Mouse (Mus musculus) midbrain, embryonic 15.5 days (tissue): ENCODE data around the gene Smtn. TPM values are rescaled to one million over a fixed set of nuclear protein-coding genes. Genes with fewer than 3 reads are reported as not detected.

Experiments used
- ATAC-seq: fragments of 200-750 bp; cut with Nextera tagmentation; replicated peaks from 2 replicates; pipeline ENCODE4 v1.8.0; 2017; ENCODE audit warnings: moderate TSS enrichment
- H3K27ac ChIP-seq: fragments of 300-500 bp; sonication (generic); 2 replicates; pipeline ENCODE4 v1.5.1; 2015; ENCODE audit warnings: mild to moderate bottlenecking, inconsistent platforms
- H3K27me3 ChIP-seq: fragments of 300-500 bp; sonication (generic); replicated peaks from 2 replicates; pipeline ENCODE4 v1.6.1; 2015; ENCODE audit warnings: inconsistent platforms
- H3K36me3 ChIP-seq: fragments of 300-500 bp; sonication (generic); replicated peaks from 2 replicates; pipeline ENCODE4 v1.6.1; 2015; ENCODE audit warnings: inconsistent platforms
- H3K4me1 ChIP-seq: fragments of 300-500 bp; sonication (generic); 2 replicates; pipeline ENCODE4 v1.6.1; 2015; ENCODE audit warnings: inconsistent platforms
- H3K4me2 ChIP-seq: fragments of 300-500 bp; sonication (generic); 2 replicates; pipeline ENCODE4 v1.6.1; 2015; ENCODE audit warnings: inconsistent platforms, mild to moderate bottlenecking, moderate library complexity
- H3K4me3 ChIP-seq: fragments of 300-500 bp; sonication (generic); 2 replicates; pipeline ENCODE4 v1.5.1; 2015; ENCODE audit warnings: mild to moderate bottlenecking, inconsistent platforms
- H3K9ac ChIP-seq: fragments of 300-500 bp; sonication (generic); 2 replicates; pipeline ENCODE4 v1.6.1; 2015; ENCODE audit warnings: mild to moderate bottlenecking, inconsistent platforms
- H3K9me3 ChIP-seq: fragments of 300-500 bp; sonication (generic); 2 replicates; pipeline ENCODE4 v1.6.1; 2016; ENCODE audit warnings: inconsistent platforms
- WGBS: fragments of 180-500 bp; shearing (Covaris S2); methylation state at CpG from one replicate; pipeline ENCODE4 v1.1.7; 2015; ENCODE audit warnings: mixed read lengths; 5-methylcytosine and 5-hydroxymethylcytosine counted together
- polyA plus RNA-seq: library from polyadenylated mRNA; unstranded; fragments of >200 nt; fragmentation: Nextera tagmentation; extraction: Ambion mirVana; gene quantifications from 2 replicates; pipeline ENCODE4 v1.2.1, GENCODE M21; 2015

Gene Smtn
- polyA plus RNA-seq, 1 experiment from 2014 or later: 17.9 TPM

GRCm38 (mm10) chr11:3544409-3544808 lies 4.0 kb upstream of the Smtn start:
- H3K9ac ChIP-seq: no peak overlapping the region

DNA sequence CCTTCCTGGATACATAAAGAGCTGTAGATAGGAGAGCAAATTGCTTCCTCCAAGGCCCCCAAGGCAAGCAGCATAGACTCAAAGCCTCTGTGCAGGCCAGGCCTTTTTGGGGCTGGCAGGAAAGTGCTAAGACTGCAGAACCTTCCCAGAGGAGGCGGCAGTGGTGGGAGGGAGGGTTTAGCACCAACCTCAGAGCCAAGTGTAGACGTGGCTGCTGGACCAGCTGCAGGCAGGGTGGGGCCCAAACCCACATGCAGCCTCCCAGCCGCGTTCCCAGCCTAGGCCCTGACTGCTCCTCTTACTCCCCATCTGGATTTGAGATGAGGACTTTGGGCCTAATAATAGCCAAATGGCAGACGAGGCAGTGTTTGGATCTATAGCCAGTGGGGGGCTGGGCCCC lies 2.6 kb upstream of the Smtn start:
- H3K4me2 ChIP-seq: no peak overlapping the region
- H3K9ac ChIP-seq: no peak overlapping the region; the same call in 1 of the 2 replicates
- no peaks in the 10 kb centered on the region for H3K9me3 ChIP-seq
- H3K4me3 ChIP-seq: no peak overlapping the region
- no peaks in the 10 kb centered on the region for H3K27me3 ChIP-seq
- no peaks in the 10 kb centered on the region for H3K36me3 ChIP-seq
- no peak for ATAC-seq
- 0 out of 2 replicates have a peak, but pooled peaks cover 5% of the 10 kb centered on the region for H3K4me1 ChIP-seq
- no peak overlapping the region for H3K27ac ChIP-seq
- WGBS: 59% methylated on average over 5 of the region's 5 CpGs

More at GRCm38 (mm10) chr11:3544409-3544808, 4.0 kb upstream of the Smtn start:
- ATAC-seq: no peak
- no peak overlapping the region for H3K4me2 ChIP-seq
- H3K4me1 ChIP-seq: no peaks in the 10 kb centered on the region
- no peak overlapping the region for H3K27ac ChIP-seq
- no peak overlapping the region for H3K4me3 ChIP-seq
- H3K27me3 ChIP-seq: no peaks in the 10 kb centered on the region
- no peaks in the 10 kb centered on the region for H3K36me3 ChIP-seq
- H3K9me3 ChIP-seq: no peaks in the 10 kb centered on the region
- 93% methylated on average over 5 of the region's 5 CpGs for WGBS

- ATAC-seq: no peak
- H3K4me3 ChIP-seq: no peak overlapping the region
These were observed 1.5 kb upstream of the Smtn start for GRCm38 (mm10) chr11:3541932-3542331.

DNA sequence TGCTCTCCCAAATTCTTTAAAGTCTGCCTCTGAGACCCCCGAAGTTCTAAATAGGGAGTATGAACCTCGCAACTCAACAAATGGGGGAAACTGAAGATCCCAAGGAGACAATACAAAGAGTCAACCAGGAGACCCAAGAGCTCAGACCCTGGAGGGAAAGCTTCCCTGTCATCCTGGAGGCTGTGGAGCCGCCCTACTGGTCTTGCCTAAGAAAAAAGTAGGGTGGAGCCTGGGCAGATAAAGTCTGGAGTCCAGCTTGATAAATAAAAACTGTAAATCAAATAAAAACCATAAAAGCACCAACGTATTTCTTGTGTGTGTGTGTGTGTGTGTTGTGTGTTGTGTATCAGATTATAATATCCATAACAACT lies 601 bp downstream of the Smtn start:
- ATAC-seq: no peak
- Histone ChIP-seq H3K27ac (no peak overlapping the region), H3K27me3 (no peaks in the 10 kb centered on the region), H3K9ac (no peak overlapping the region), H3K4me1 (peaks cover 19% of the 10 kb centered on the region; the same call in 1 of the 2 replicates), H3K9me3 (no peaks in the 10 kb centered on the region), H3K4me2 (peak overlapping the region; percentile 69), H3K36me3 (no peaks in the 10 kb centered on the region), H3K4me3 (peak overlapping the region; percentile 50)
- WGBS: 82% methylated on average over 4 of the region's 4 CpGs

More at GRCm38 (mm10) chr11:3541932-3542331, 1.5 kb upstream of the Smtn start:
- no peaks in the 10 kb centered on the region for H3K27me3 ChIP-seq
- H3K9me3 ChIP-seq: no peaks in the 10 kb centered on the region
- H3K27ac ChIP-seq: no peak overlapping the region
- WGBS: 75% methylated on average over 3 of the region's 3 CpGs
- no peak overlapping the region for H3K9ac ChIP-seq
- H3K4me2 ChIP-seq: no peak overlapping the region
- 0 out of 2 replicates have a peak, but pooled peaks cover 5% of the 10 kb centered on the region for H3K4me1 ChIP-seq
- H3K36me3 ChIP-seq: no peaks in the 10 kb centered on the region

- WGBS: 5% methylated on average over 33 of the region's 33 CpGs
- Histone ChIP-seq H3K9ac (peak overlapping the region; percentile 44), H3K9me3 (no peaks in the 10 kb centered on the region), H3K4me2 (peak overlapping the region; percentile 69), H3K27me3 (no peaks in the 10 kb centered on the region), H3K4me1 (peaks cover 20% of the 10 kb centered on the region; the same call in 1 of the 2 replicates), H3K27ac (no peak overlapping the region), H3K36me3 (no peaks in the 10 kb centered on the region), H3K4me3 (peak overlapping the region; percentile 50)
- peak; percentile 94 for ATAC-seq
These were observed 1.1 kb downstream of the Smtn start for GRCm38 (mm10) chr11:3539111-3539825.

DNA sequence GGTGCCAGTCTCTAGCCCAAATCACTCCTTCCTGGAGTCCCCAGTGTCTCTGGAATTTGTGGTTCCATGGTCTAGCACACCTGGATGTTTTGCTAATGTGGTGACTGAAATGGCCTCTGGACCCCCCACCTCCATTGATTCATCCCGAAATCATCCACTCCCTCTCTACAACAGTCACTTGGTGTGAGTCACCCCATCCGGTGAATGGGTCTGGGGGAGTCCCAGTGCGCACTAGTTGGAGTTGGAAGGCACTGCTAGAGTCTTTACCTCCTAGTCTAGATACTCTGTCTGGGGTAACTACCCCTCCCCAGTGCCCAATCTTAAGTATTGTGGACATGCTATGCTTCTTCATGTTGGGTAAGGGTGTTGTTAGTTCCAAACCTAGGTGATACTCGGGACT lies 2.1 kb downstream of the Smtn start:
- Histone ChIP-seq H3K27me3 (no peaks in the 10 kb centered on the region), H3K36me3 (no peaks in the 10 kb centered on the region), H3K4me3 (peak overlapping the region; percentile 50), H3K27ac (no peak overlapping the region), H3K4me2 (peak overlapping the region; percentile 69), H3K4me1 (peaks cover 20% of the 10 kb centered on the region; the same call in 1 of the 2 replicates), H3K9ac (peak overlapping the region; percentile 44; the same call in 1 of the 2 replicates), H3K9me3 (no peaks in the 10 kb centered on the region)
- WGBS: 66% methylated on average over 4 of the region's 4 CpGs
- no peak for ATAC-seq

- H3K36me3 ChIP-seq: no peaks in the 10 kb centered on the region
- H3K4me2 ChIP-seq: peak overlapping the region; percentile 69
- WGBS: 88% methylated on average over 3 of the region's 3 CpGs
- no peak overlapping the region for H3K4me3 ChIP-seq
- ATAC-seq: no peak
- H3K27ac ChIP-seq: no peak overlapping the region
- peaks cover 20% of the 10 kb centered on the region; the same call in 1 of the 2 replicates for H3K4me1 ChIP-seq
- H3K27me3 ChIP-seq: no peaks in the 10 kb centered on the region
- H3K9ac ChIP-seq: no peak overlapping the region
- H3K9me3 ChIP-seq: no peaks in the 10 kb centered on the region
These were observed 2.7 kb downstream of the Smtn start for GRCm38 (mm10) chr11:3537711-3538110.

DNA sequence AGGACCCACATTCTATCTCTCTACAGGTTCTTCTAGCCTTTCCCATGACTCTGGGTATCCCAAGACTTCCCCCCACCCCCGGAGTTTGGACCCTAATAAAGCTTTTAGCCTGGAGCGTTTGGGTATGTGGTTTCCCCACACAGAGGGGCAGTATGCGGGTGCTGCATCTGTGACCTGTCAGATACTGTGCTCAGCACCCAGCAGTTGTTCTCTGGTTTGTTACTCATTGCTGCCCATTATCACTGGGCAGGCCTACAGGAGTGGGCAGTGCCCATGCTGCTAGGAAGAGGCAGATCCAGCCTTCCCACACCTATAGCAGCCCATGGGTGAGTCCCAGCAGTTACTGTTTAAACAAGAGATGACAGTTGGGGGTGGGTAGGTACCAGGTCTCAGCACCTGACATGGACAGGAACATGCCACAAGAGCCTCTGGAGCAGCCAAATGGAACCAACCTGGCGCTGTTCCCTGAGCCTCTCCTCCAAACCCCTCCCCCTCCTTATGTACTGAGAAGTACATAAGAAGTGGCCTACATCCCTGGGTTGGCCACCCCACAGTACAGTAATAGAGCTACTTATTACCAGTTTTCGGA lies 3.6 kb downstream of the Smtn start:
- Histone ChIP-seq H3K27me3 (no peaks in the 10 kb centered on the region), H3K4me1 (peaks cover 20% of the 10 kb centered on the region; the same call in 1 of the 2 replicates), H3K9ac (no peak overlapping the region), H3K9me3 (no peaks in the 10 kb centered on the region), H3K36me3 (no peaks in the 10 kb centered on the region), H3K4me3 (no peak overlapping the region), H3K27ac (no peak overlapping the region), H3K4me2 (no peak overlapping the region)
- WGBS: 96% methylated on average over 5 of the region's 5 CpGs
- no peak for ATAC-seq

DNA sequence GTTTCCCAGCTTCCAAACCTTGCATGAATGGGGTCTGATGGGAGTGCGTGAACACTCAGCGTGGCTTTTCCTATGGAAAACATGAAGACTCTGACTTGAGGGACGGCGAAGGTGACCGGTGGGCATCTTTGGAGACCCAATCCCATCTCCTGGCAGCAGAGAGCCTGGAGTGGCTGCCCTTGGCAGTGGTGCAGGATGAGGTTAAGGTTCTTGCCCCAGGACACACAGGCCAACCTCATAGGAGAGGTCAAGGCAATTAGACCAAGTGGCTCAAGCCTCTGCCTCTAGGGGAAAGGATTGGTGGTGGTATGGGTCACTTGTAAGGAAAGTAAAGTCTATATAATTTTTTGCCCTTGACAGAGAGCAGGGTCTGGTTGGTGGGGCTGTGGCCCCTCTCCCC lies 4.3 kb downstream of the Smtn start:
- peak overlapping the region; percentile 61 for H3K4me3 ChIP-seq
- H3K4me1 ChIP-seq: peaks cover 20% of the 10 kb centered on the region; the same call in 1 of the 2 replicates
- no peaks in the 10 kb centered on the region for H3K27me3 ChIP-seq
- H3K27ac ChIP-seq: peak overlapping the region; percentile 80; the same call in 1 of the 2 replicates
- peak overlapping the region; percentile 59 for H3K9ac ChIP-seq
- WGBS: 42% methylated on average over 5 of the region's 5 CpGs
- ATAC-seq: no peak
- H3K9me3 ChIP-seq: no peaks in the 10 kb centered on the region
- H3K36me3 ChIP-seq: no peaks in the 10 kb centered on the region
- peak overlapping the region; percentile 97 for H3K4me2 ChIP-seq

DNA sequence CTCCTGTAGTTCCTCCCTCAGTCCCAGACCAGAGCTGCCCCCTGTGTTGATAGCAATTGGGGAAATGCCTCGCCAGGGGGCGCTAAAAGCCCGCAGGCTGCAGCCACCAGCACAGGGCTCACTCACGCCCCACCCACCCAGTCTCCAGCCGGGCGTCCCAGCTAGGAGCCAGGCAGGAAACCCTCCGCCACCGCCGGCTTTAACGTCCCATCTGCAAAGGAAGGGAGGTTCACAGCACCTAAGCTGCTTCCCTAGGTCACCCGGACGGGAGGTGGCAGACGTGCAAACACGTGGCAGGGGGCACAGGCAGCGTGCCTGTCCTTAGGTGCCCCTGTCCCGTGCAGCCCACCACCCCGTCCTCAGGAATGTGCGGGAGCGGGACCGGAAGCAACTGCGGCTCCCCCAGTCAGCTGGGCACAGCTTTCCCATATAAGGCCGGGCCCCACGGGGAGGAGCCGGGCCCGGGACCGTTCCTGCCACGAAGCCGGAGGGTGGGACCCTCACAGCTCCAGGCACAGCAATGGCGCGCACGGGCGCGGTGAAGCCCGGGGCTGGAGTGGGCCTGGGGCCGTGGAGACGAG lies 4.9 kb downstream of the Smtn start:
- H3K9me3 ChIP-seq: no peaks in the 10 kb centered on the region
- peak overlapping the region; percentile 80 for H3K27ac ChIP-seq
- WGBS: under 1% methylated on average over 36 of the region's 36 CpGs
- H3K27me3 ChIP-seq: no peaks in the 10 kb centered on the region
- peak overlapping the region; percentile 59 for H3K9ac ChIP-seq
- peak overlapping the region; percentile 97 for H3K4me2 ChIP-seq
- H3K36me3 ChIP-seq: no peaks in the 10 kb centered on the region
- H3K4me1 ChIP-seq: peaks cover 20% of the 10 kb centered on the region; the same call in 1 of the 2 replicates
- peak overlapping the region; percentile 61 for H3K4me3 ChIP-seq
- ATAC-seq: peak; percentile 86

DNA sequence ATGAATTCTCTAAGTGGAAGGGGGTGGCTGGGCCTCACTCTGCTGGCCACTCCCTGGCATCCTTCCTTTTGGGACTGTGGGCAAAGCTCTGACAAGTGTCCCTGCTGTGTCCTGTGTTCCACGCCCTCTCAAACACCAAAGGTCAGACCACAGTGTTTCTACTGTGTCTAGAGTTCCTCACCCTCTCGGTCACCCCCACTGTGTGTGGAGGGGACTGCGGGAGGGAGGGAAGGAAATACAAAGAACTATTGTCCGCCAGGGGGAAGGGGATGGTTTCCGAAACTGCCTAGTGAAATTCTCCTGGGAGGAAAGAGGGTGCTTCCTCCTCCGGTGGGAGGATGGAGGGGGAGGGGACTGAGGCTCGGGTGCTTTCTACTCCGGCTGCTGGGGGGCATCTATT lies 5.5 kb downstream of the Smtn start:
- 5% methylated on average over 8 of the region's 8 CpGs for WGBS
- no peak for ATAC-seq

DNA sequence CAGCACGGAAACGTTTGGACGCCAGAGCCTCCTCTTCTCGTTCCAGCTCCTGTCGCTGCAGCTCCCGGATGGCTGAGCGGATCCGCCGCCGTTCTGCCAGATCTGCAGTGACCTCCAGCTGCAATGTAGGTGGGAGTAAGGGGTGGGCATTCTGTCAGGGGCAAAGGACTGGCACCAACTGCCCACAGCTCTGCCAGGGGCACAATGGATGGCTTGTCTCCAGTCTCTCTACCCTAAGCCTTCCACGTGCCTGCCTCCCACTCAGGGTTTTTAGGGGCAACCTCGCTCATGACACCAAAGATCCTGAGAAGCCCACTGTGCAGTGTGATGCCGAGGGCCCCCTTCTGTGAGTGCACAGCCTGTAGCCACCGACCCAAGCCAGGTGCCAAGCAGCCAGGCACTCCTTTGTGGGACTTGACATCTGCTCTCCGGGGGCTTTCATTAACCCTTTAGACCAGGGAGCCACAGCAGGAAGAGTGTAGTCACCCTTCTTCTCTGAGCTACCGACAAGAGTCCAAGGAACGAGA lies 6.9 kb downstream of the Smtn start:
- H3K4me2 ChIP-seq: no peak overlapping the region
- H3K9me3 ChIP-seq: no peaks in the 10 kb centered on the region
- no peaks in the 10 kb centered on the region for H3K27me3 ChIP-seq
- no peak overlapping the region for H3K4me3 ChIP-seq
- WGBS: 88% methylated on average over 17 of the region's 17 CpGs
- H3K9ac ChIP-seq: no peak overlapping the region
- H3K27ac ChIP-seq: no peak overlapping the region
- ATAC-seq: no peak
- no peaks in the 10 kb centered on the region for H3K36me3 ChIP-seq
- peaks cover 15% of the 10 kb centered on the region; the same call in 1 of the 2 replicates for H3K4me1 ChIP-seq

More for the DNA sequence above, 5.5 kb downstream of the Smtn start:
- no peaks in the 10 kb centered on the region for H3K9me3 ChIP-seq
- peak overlapping the region; percentile 59; the same call in 1 of the 2 replicates for H3K9ac ChIP-seq
- peak overlapping the region; percentile 61 for H3K4me3 ChIP-seq
- no peaks in the 10 kb centered on the region for H3K27me3 ChIP-seq
- peak overlapping the region; percentile 97 for H3K4me2 ChIP-seq
- no peak overlapping the region for H3K27ac ChIP-seq
- H3K4me1 ChIP-seq: peaks cover 20% of the 10 kb centered on the region; the same call in 1 of the 2 replicates
- H3K36me3 ChIP-seq: no peaks in the 10 kb centered on the region
